Mouse (Mus musculus) right cerebral cortex, postnatal 4 days (tissue): ENCODE results near the gene Srarp.

Source experiments
- DNase-seq: peaks from one replicate; pipeline ENCODE4 v3.0.0-alpha.2; 2022

Gene Srarp

GRCm38 (mm10) chr4:141456193-141456938, 20.5 kb upstream of the Srarp start:
- no peak for DNase-seq

GRCm38 (mm10) chr4:141455526-141455925, 19.6 kb upstream of the Srarp start:
- no peak for DNase-seq

GRCm38 (mm10) chr4:141454581-141455350, 18.9 kb upstream of the Srarp start:
- no peak for DNase-seq

GRCm38 (mm10) chr4:141451916-141452450, 16.1 kb upstream of the Srarp start:
- no peak for DNase-seq

GRCm38 (mm10) chr4:141451251-141451650, 15.3 kb upstream of the Srarp start:
- DNase-seq: no peak

GRCm38 (mm10) chr4:141446211-141446610, 10.3 kb upstream of the Srarp start:
- no peak for DNase-seq

- DNase-seq: no peak
These were observed 9.4 kb upstream of the Srarp start for GRCm38 (mm10) chr4:141445328-141445720.

GRCm38 (mm10) chr4:141444451-141445327, 8.8 kb upstream of the Srarp start, which contains the start of gene Zbtb17:
Zbtb17 (plus strand) TSS chr4:141444654.
- DNase-seq: peak; percentile 88

- no peak for DNase-seq
These were observed 7.9 kb upstream of the Srarp start for GRCm38 (mm10) chr4:141443641-141444429.

GRCm38 (mm10) chr4:141440877-141441276, 5.0 kb upstream of the Srarp start:
- no peak for DNase-seq

- no peak for DNase-seq
These were observed 3.3 kb upstream of the Srarp start for GRCm38 (mm10) chr4:141439083-141439803.

- DNase-seq: no peak
These were observed 2.7 kb downstream of the Srarp start for GRCm38 (mm10) chr4:141433191-141433590.

- no peak for DNase-seq
These were observed 3.2 kb downstream of the Srarp start for GRCm38 (mm10) chr4:141432666-141433065.

- peak; percentile 52 for DNase-seq
These were observed 4.9 kb downstream of the Srarp start for GRCm38 (mm10) chr4:141430997-141431396.

GRCm38 (mm10) chr4:141429847-141430246, 6.1 kb downstream of the Srarp start:
- DNase-seq: peak; percentile 25

- no peak for DNase-seq
These were observed 6.5 kb downstream of the Srarp start for GRCm38 (mm10) chr4:141429381-141429780.

- no peak for DNase-seq
These were observed 8.0 kb downstream of the Srarp start for GRCm38 (mm10) chr4:141427921-141428320.

GRCm38 (mm10) chr4:141426796-141427745, 8.8 kb downstream of the Srarp start:
- no peak for DNase-seq

- peak; percentile 63 for DNase-seq
These were observed 10.1 kb downstream of the Srarp start for GRCm38 (mm10) chr4:141425484-141426479.
